Mouse (Mus musculus) liver, adult 2 months (tissue): ENCODE measurements at regions not wholly inside any gene's neighbourhood (a gene's known extent, or its start where the extent isn't known, plus 50 kb on each side); places are given as distances from the start of the nearest gene placed in this dataset.
"Not testable (repeated sequence)": the region's sequence is repeated elsewhere in the genome, so short reads cannot be mapped to it uniquely, and the experiment has no call there.

ENCODE experiments used
- DNase-seq: peaks from one replicate; pipeline ENCODE4 v3.0.0-alpha.2; 2011; ENCODE audit warnings: low read depth, low spot score; ENCODE audit errors: extremely low read depth
- H3K27ac ChIP-seq: fragments of 200-500 bp; replicated peaks from 2 replicates; pipeline ENCODE4 v1.5.1; 2012; ENCODE audit warnings: low read depth, mild to moderate bottlenecking, control low read depth, inconsistent platforms, low read length; ENCODE audit not compliant: insufficient read depth
- H3K27me3 ChIP-seq: fragments of 200-500 bp; 2 replicates; pipeline ENCODE4 v1.6.1; 2012; ENCODE audit warnings: mild to moderate bottlenecking, moderate library complexity, low read length, inconsistent platforms; ENCODE audit not compliant: control insufficient read depth, insufficient read depth
- H3K36me3 ChIP-seq: fragments of 200-500 bp; 2 replicates; pipeline ENCODE4 v1.6.1; 2012; ENCODE audit warnings: low read length, inconsistent platforms; ENCODE audit not compliant: control insufficient read depth, insufficient read depth
- H3K4me1 ChIP-seq: fragments of 200-500 bp; 2 replicates; pipeline ENCODE4 v1.6.1; 2011; ENCODE audit warnings: low read length; ENCODE audit not compliant: control insufficient read depth, insufficient read depth
- H3K4me3 ChIP-seq: fragments of 200-500 bp; 2 replicates; pipeline ENCODE4 v1.5.1; 2011; ENCODE audit warnings: low read depth, mild to moderate bottlenecking, control low read depth, low read length, moderate library complexity; ENCODE audit not compliant: insufficient read depth
- H3K79me2 ChIP-seq: fragments of 200-500 bp; 2 replicates; pipeline ENCODE4 v1.6.1; 2012; ENCODE audit warnings: inconsistent platforms, mild to moderate bottlenecking, low read length, moderate library complexity; ENCODE audit not compliant: control insufficient read depth, insufficient read depth
- H3K9ac ChIP-seq: fragments of 200-500 bp; 2 replicates; pipeline ENCODE4 v1.6.1; 2012; ENCODE audit warnings: low read depth, mild to moderate bottlenecking, control low read depth, inconsistent platforms, low read length
- CTCF ChIP-seq: fragments of 200-500 bp; IDR thresholded peaks from 2 replicates; pipeline ENCODE4 v1.5.1; 2011; ENCODE audit warnings: low read depth, low read length, control low read depth
- POLR2A ChIP-seq: fragments of 200-500 bp; IDR thresholded peaks from 2 replicates; pipeline ENCODE4 v1.6.1; 2011; ENCODE audit warnings: low read length, control low read depth; ENCODE audit not compliant: insufficient read depth; ENCODE audit errors: extremely low read depth
- WGBS: fragments of 180-500 bp; shearing (Covaris S2); methylation state at CpG from one replicate; pipeline ENCODE4 v1.1.7; 2018; 5-methylcytosine and 5-hydroxymethylcytosine counted together

- Histone ChIP-seq H3K27me3 (no peaks in the 10 kb centered on the region), H3K4me1 (no peaks in the 10 kb centered on the region), H3K79me2 (no peaks in the 10 kb centered on the region), H3K27ac (no peak overlapping the region), H3K4me3 (no peak overlapping the region), H3K36me3 (no peaks in the 10 kb centered on the region), H3K9ac (no peak overlapping the region)
- 65% methylated on average over 2 of the region's 2 CpGs for WGBS
- TF ChIP-seq POLR2A (no peak), CTCF (no peak)
- DNase-seq, result no peak
Measured at GRCm38 (mm10) chr1:98665584-98665983, 244.7 kb downstream of the Slco6d1 start.

GRCm38 (mm10) chr1:98667426-98667825 is 246.5 kb downstream of the Slco6d1 start:
- not testable (repeated sequence) for H3K79me2 ChIP-seq, H3K9ac ChIP-seq, H3K4me3 ChIP-seq, H3K4me1 ChIP-seq, H3K36me3 ChIP-seq, H3K27ac ChIP-seq, H3K27me3 ChIP-seq, DNase-seq
- 67% methylated on average over 2 of the region's 2 CpGs for WGBS

DNA sequence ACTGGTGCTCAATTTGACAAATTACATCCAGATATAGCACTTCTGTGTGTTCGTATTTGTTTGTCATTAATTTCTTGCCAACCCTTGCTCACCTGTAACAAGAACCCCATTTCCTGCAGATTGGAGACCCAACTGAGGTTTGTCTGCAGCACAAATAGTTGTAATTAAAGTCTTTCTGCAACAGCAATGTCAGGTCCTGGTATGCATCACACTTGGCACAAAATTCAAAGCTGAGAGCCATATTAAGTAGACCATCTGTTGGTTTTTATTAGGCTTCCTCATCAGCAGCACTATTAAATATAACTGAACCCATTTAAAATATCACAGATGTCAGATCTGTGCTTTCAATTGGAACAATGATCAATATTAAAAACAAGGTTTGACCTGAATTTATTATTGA is 247.0 kb downstream of the Slco6d1 start:
- Histone ChIP-seq H3K4me3 (no peak overlapping the region), H3K79me2 (no peaks in the 10 kb centered on the region), H3K27ac (no peak overlapping the region), H3K36me3 (no peaks in the 10 kb centered on the region), H3K27me3 (no peaks in the 10 kb centered on the region), H3K4me1 (no peaks in the 10 kb centered on the region), H3K9ac (no peak overlapping the region)
- 74% methylated on average over 1 of the region's 1 CpGs for WGBS
- no peak for DNase-seq
- TF ChIP-seq POLR2A (no peak), CTCF (no peak)

- TF ChIP-seq CTCF (no peak), POLR2A (no peak)
- 51% methylated on average over 2 of the region's 2 CpGs for WGBS
- Histone ChIP-seq H3K27me3 (no peaks in the 10 kb centered on the region), H3K9ac (no peak overlapping the region), H3K27ac (no peak overlapping the region), H3K36me3 (no peaks in the 10 kb centered on the region), H3K79me2 (no peaks in the 10 kb centered on the region), H3K4me1 (no peaks in the 10 kb centered on the region), H3K4me3 (no peak overlapping the region)
- DNase-seq, result no peak
Measured at GRCm38 (mm10) chr1:98668595-98668994, 247.7 kb downstream of the Slco6d1 start.

- H3K27ac ChIP-seq, result no peak overlapping the region
- WGBS, result 86% methylated on average over 3 of the region's 3 CpGs
Measured at GRCm38 (mm10) chr1:98678686-98679085, 257.8 kb downstream of the Slco6d1 start.

GRCm38 (mm10) chr1:98713809-98714208 is 292.9 kb downstream of the Slco6d1 start:
- no peak overlapping the region for H3K27ac ChIP-seq
- WGBS, result 60% methylated on average over 2 of the region's 2 CpGs
- H3K9ac ChIP-seq, result no peak overlapping the region
- TF ChIP-seq CTCF (no peak), POLR2A (no peak)
- no peaks in the 10 kb centered on the region for H3K4me1 ChIP-seq
- no peak overlapping the region for H3K4me3 ChIP-seq
- H3K27me3 ChIP-seq, result no peaks in the 10 kb centered on the region
- no peaks in the 10 kb centered on the region for H3K36me3 ChIP-seq
- H3K79me2 ChIP-seq, result no peaks in the 10 kb centered on the region
- peak; percentile 24 for DNase-seq

More at GRCm38 (mm10) chr1:98678686-98679085, 257.8 kb downstream of the Slco6d1 start:
- no peaks in the 10 kb centered on the region for H3K79me2 ChIP-seq
- H3K9ac ChIP-seq, result no peak overlapping the region
- no peaks in the 10 kb centered on the region for H3K36me3 ChIP-seq
- H3K4me3 ChIP-seq, result no peak overlapping the region
- TF ChIP-seq CTCF, result no peak
- TF ChIP-seq POLR2A, result no peak
- H3K27me3 ChIP-seq, result no peaks in the 10 kb centered on the region
- H3K4me1 ChIP-seq, result no peaks in the 10 kb centered on the region
- DNase-seq, result no peak
